Mouse (Mus musculus): ENCODE data around the gene Gdf15.

DNA sequence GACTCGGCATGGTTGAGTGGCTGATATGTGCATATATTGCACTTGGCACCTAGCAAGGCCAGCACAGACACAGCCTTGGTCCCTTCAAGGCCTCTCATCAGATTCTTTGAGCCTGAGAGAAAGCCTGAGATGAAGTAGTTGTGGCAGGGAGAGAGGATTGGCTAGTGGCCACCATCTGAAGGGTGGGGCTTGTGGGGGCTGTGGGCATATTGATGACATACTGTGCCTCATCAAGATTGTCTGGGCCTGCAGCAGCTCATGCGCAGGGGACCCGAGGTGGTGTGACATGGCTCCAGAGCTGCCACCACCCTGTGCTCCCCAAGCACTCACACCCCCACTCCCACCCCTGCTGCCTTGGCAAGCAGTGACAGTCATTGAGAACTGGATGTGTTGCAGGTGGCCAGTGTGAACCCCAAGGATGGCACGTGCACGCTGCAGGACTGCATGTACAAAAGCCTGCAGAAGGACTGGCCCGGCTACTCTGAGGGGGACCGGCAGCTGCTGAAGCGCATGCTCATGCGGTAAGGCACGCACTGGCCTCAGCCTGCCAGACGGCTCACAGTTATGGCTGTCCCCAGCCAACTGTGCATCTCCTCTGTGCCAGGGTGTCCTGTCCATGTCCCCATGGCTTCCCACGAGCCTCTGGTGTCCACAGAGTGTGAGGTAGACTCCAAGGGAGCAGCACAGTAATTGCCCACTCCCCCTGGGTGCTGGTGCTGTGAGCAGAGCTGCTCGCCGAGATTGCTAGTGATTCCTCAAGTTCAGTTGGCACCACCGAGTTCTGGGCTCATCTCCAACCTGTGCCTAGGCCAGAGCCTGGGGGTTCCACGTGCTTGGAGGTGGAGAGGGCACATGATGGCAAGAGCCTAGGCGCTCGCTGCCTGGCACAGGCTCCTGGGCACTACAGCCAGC lies 48.5 kb downstream of the Gdf15 start:
- TF ChIP-seq TCF12 (IDR thresholded peaks at IDR 0.05; ENCODE audit: low read depth, low read length) (no peak), CHD1 (IDR thresholded peaks at IDR 0.05; ENCODE audit: low read depth, low read length) (no peak), ZMIZ1 (IDR thresholded peaks at IDR 0.05; ENCODE audit: low read depth, low read length) (no peak), CTCF (IDR thresholded peaks at IDR 0.05 in 2 of 3, conservative IDR thresholded peaks at IDR 0.05 in 1 of 3; ENCODE audit: control insufficient read depth in 1 of 3, insufficient read depth in 1 of 3, low read depth in 2 of 3, low read length in 3 of 3, poor library complexity in 1 of 3, severe bottlenecking in 1 of 3) (no peak), UBTF (IDR thresholded peaks at IDR 0.05; ENCODE audit: borderline replicate concordance, insufficient read depth, low read depth, low read length) (no peak), E2F4 (IDR thresholded peaks at IDR 0.05; ENCODE audit: borderline replicate concordance, low read depth, low read length) (no peak), ZKSCAN1 (IDR thresholded peaks at IDR 0.05; ENCODE audit: low read depth, low read length) (no peak), EP300 (IDR thresholded peaks at IDR 0.05; ENCODE audit: low read depth in 1 of 2, low read length in 2 of 2) (no peak), TAL1 (IDR thresholded peaks at IDR 0.05; ENCODE audit: low read length) (no peak), ZC3H11A (IDR thresholded peaks at IDR 0.05; ENCODE audit: low read depth, low read length) (no peak), SMC3 (IDR thresholded peaks at IDR 0.05; ENCODE audit: low read depth, low read length) (no peak)

Data from MEL (cell line).